Mouse (Mus musculus) lung, embryonic 15.5 days (tissue): ENCODE measurements at regions not wholly inside any gene's neighbourhood (a gene's known extent, or its start where the extent isn't known, plus 50 kb on each side); places are given as distances from the start of the nearest gene placed in this dataset.
A peak's percentile ranks its signal among the peaks of the same experiment; 100 is the strongest.

Experiments
- ATAC-seq: fragments of 200-750 bp; cut with Nextera tagmentation; 2 replicates; pipeline ENCODE4 v1.8.0; 2017; ENCODE audit warnings: moderate number of reproducible peaks, borderline replicate concordance; ENCODE audit not compliant: low FRiP score, low TSS enrichment; ENCODE audit errors: extremely low read depth
- H3K27ac ChIP-seq: fragments of 300-500 bp; sonication (generic); 2 replicates; pipeline ENCODE4 v1.5.1; 2015; ENCODE audit warnings: moderate library complexity, mild to moderate bottlenecking, inconsistent platforms
- H3K27me3 ChIP-seq: fragments of 300-500 bp; sonication (generic); 2 replicates; pipeline ENCODE4 v1.6.1; 2015; ENCODE audit warnings: inconsistent platforms
- H3K36me3 ChIP-seq: fragments of 300-500 bp; sonication (generic); 2 replicates; pipeline ENCODE4 v1.6.1; 2015; ENCODE audit warnings: inconsistent platforms
- H3K4me1 ChIP-seq: fragments of 300-500 bp; sonication (generic); 2 replicates; pipeline ENCODE4 v1.6.1; 2015; ENCODE audit warnings: inconsistent platforms
- H3K4me2 ChIP-seq: fragments of 300-500 bp; sonication (generic); 2 replicates; pipeline ENCODE4 v1.6.1; 2015; ENCODE audit warnings: inconsistent platforms, mild to moderate bottlenecking, moderate library complexity
- H3K4me3 ChIP-seq: fragments of 300-500 bp; sonication (generic); 2 replicates; pipeline ENCODE4 v1.5.1; 2015; ENCODE audit warnings: mild to moderate bottlenecking, inconsistent platforms
- H3K9ac ChIP-seq: fragments of 300-500 bp; sonication (generic); 2 replicates; pipeline ENCODE4 v1.6.1; 2015; ENCODE audit warnings: inconsistent platforms
- H3K9me3 ChIP-seq: fragments of 300-500 bp; sonication (generic); 2 replicates; pipeline ENCODE4 v1.6.1; 2016; ENCODE audit warnings: inconsistent platforms
- WGBS: fragments of 180-500 bp; shearing (Covaris S2); methylation state at CpG from one replicate; pipeline ENCODE4 v1.1.7; 2015; 5-methylcytosine and 5-hydroxymethylcytosine counted together

DNA sequence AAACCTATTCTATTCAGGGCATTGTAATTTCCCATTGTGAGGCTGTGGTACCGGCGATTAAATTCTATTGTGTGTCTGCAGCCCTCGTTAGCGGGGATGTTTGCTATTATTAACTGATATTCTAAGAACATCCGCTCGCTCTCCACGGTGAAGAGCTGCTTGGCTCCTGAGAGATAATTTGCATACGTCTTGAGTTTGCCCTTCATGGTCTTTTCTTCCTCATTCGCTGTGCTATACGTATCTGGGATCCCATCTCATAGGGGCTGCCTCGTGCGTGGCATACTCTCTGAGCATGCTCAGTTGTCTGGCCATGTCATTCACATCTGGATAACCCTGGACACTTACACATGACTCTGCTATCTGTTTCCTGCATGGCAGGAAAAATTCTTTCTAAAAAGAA lies 275.7 kb downstream of the Gm11011 start:
- 59% methylated on average over 12 of the region's 12 CpGs for WGBS
- no peak overlapping the region for H3K27ac ChIP-seq
- no peak for ATAC-seq

DNA sequence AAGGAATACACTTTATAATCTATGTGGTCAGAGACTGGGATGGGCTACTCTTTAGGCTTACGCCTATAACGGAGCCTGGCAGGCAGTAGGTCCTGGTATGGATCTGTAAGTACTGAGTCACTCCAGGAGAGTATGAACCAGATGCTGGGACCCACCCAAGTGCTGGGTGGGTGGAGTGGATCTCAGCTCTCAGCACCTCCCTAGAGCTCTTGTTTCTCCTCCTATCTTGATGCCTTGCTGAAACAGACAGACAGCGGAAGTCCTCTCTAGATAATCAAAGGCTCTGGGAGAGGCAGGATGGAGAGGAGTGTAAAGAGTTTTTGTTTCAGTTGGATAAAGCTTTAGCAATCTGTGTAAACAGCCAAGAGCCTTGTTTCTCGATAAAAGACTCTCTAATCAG lies 276.2 kb downstream of the Gm11011 start:
- Histone ChIP-seq H3K9me3 (no peaks in the 10 kb centered on the region), H3K27ac (no peak overlapping the region), H3K4me2 (no peak overlapping the region), H3K36me3 (no peaks in the 10 kb centered on the region), H3K9ac (no peak overlapping the region), H3K27me3 (no peaks in the 10 kb centered on the region), H3K4me1 (no peaks in the 10 kb centered on the region), H3K4me3 (no peak overlapping the region)
- ATAC-seq = no peak
- 53% methylated on average over 4 of the region's 4 CpGs for whole genome bisulfite sequencing

More for the DNA sequence above, 275.7 kb downstream of the Gm11011 start:
- Histone ChIP-seq H3K36me3 (no peaks in the 10 kb centered on the region), H3K4me3 (no peak overlapping the region), H3K4me2 (no peak overlapping the region), H3K9me3 (no peaks in the 10 kb centered on the region), H3K4me1 (no peaks in the 10 kb centered on the region), H3K27me3 (no peaks in the 10 kb centered on the region), H3K9ac (no peak overlapping the region)

DNA sequence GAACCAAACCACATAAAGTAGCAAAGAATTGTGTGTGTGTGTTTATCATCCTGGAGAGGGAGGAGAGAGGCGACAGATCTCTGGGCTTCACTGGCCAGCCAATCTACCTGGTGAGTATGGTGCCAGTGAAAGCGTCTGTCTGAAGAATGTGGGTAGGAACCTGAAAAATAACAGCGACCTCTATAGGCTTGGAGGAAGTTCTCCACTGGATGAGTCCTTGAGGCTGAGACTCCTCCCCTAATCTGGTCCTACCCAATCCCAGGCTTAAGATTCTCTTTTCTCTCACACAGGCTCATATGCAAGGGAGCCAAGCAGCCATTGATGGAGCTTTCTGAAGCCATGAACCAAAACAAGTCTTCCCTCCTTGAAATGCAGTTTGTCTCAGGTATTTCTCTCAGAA lies 283.2 kb downstream of the Gm11011 start:
- Histone ChIP-seq H3K4me2 (no peak overlapping the region), H3K9ac (no peak overlapping the region)
- WGBS = 80% methylated on average over 3 of the region's 3 CpGs

DNA sequence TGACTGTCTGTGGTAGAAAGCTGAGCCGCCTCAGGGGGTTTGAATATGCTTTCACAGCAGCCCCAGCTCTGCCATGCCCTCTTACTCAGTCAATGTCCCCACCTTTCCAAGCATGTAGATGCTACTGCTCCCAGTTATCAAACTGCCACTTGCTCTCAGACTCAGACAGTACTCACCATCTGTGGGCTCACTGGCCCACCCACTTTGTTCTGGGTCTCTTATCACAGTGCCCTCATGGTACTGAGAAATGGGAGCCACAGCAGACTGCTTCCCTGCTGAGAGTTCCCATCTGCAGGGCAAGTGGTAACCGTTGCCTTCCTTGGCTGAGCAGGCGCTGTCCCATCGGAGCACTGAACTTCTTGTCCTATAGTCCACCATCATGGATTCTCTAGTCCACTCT lies 286.6 kb downstream of the Gm11011 start:
- Histone ChIP-seq H3K9me3 (no peaks in the 10 kb centered on the region), H3K27me3 (no peaks in the 10 kb centered on the region)
- 76% methylated on average over 4 of the region's 4 CpGs for WGBS

More for the DNA sequence above, 283.2 kb downstream of the Gm11011 start:
- no peak for ATAC-seq
- Histone ChIP-seq H3K27me3 (no peaks in the 10 kb centered on the region), H3K36me3 (no peaks in the 10 kb centered on the region), H3K9me3 (no peaks in the 10 kb centered on the region), H3K4me3 (no peak overlapping the region), H3K4me1 (no peaks in the 10 kb centered on the region), H3K27ac (no peak overlapping the region)

DNA sequence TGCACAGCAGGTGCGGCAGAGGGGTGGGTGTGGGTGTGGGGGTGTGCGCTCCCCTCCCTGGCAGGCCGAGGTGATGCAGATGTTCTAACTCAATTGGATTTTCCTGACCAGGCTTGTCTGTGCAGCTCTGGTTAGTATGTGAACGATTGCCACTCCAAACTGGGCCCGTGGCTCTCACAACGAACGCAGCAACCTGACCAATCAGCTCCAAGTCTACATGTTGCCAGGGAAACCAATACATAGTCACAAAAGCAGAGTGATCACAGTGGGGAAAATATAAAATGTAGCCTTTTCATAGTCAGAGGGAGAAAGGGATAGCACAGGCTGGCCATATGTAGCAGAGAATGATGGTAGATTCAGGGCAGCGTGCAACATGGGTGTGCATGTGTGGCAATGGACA lies 287.1 kb downstream of the Gm11011 start:
- WGBS = 68% methylated on average over 8 of the region's 8 CpGs
- no peak overlapping the region for H3K27ac ChIP-seq
- H3K4me3 ChIP-seq = no peak overlapping the region

More for the DNA sequence above, 286.6 kb downstream of the Gm11011 start:
- ATAC-seq = no peak
- H3K27ac ChIP-seq = no peak overlapping the region
- H3K4me3 ChIP-seq = no peak overlapping the region
- no peaks in the 10 kb centered on the region for H3K36me3 ChIP-seq
- H3K9ac ChIP-seq = no peak overlapping the region
- peaks cover 11% of the 10 kb centered on the region for H3K4me1 ChIP-seq
- no peak overlapping the region for H3K4me2 ChIP-seq

DNA sequence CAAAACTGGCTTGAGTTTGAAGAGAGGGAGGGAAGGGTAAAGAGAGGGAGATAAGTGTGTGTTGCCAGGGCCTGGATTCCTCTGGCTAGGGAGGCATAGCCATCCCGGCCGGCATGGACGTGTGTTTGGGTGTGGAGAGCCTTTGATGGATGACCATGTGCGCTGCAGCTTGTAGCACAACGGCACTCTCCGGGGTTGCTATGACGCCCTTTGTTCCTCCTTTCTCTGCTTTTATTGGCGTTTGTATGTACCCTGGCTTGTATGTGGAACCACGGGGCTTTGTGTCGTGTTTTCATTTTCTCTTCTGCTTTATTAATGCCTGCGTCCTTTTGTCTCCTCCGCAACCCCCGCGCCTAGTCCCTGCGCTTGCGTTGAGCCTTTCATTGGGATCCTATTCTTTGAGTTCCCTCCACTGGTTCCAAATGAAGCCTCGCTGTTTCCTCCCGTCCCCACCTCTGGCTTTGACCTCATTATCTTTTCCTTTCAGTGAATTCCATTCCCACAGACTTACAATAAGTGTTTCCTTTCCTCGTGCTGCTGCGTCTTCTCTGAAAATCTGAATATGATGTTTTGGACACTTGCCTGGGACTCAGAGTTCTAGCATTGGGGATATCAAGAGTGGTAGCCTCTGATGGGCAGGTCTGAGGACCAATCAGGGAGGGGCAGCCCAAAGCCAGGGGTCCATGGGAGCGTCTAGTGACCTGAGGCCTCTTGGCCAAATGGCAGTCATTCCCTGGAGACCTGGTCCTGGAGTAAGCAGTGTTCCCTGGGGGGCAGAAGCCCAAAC lies 289.5 kb downstream of the Gm11011 start:
- Histone ChIP-seq H3K36me3 (no peaks in the 10 kb centered on the region), H3K4me2 (peak overlapping the region; percentile 60), H3K4me3 (peak overlapping the region; percentile 31), H3K4me1 (peaks cover 11% of the 10 kb centered on the region), H3K9ac (peak overlapping the region; percentile 16; the same call in 1 of the 2 replicates), H3K9me3 (no peaks in the 10 kb centered on the region), H3K27ac (no peak overlapping the region), H3K27me3 (no peaks in the 10 kb centered on the region)
- peak; percentile 75 for ATAC-seq
- WGBS = 21% methylated on average over 21 of the region's 21 CpGs

More for the DNA sequence above, 287.1 kb downstream of the Gm11011 start:
- no peak overlapping the region for H3K4me2 ChIP-seq
- no peak for ATAC-seq
- H3K9me3 ChIP-seq = no peaks in the 10 kb centered on the region
- H3K36me3 ChIP-seq = no peaks in the 10 kb centered on the region
- no peak overlapping the region for H3K9ac ChIP-seq
- no peaks in the 10 kb centered on the region for H3K27me3 ChIP-seq
- H3K4me1 ChIP-seq = peaks cover 11% of the 10 kb centered on the region

DNA sequence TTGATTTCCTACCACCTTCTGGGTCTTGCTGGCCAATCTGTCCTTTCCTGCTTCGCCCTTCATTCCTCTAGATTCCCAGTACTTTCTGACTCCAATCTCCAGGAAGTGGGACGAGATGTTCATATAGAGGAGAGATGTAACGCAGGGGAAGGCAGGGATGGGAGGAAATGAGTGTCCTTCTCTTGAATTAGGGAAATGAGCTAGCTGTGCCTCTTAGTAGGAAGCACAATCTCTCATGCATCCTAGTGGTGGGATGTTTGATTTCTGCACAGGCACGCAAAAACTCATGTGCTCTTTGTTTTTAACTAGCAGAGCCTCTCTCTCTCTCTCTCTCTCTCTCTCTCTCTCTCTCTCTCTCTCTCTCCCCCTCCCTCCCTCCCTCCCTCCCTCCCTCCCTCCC lies 290.3 kb downstream of the Gm11011 start:
- WGBS = 45% methylated on average over 4 of the region's 4 CpGs
- Histone ChIP-seq H3K27ac (no peak overlapping the region), H3K9ac (no peak overlapping the region), H3K4me2 (no peak overlapping the region), H3K4me1 (peaks cover 11% of the 10 kb centered on the region), H3K9me3 (no peaks in the 10 kb centered on the region), H3K27me3 (no peaks in the 10 kb centered on the region), H3K4me3 (no peak overlapping the region), H3K36me3 (no peaks in the 10 kb centered on the region)
- no peak for ATAC-seq

DNA sequence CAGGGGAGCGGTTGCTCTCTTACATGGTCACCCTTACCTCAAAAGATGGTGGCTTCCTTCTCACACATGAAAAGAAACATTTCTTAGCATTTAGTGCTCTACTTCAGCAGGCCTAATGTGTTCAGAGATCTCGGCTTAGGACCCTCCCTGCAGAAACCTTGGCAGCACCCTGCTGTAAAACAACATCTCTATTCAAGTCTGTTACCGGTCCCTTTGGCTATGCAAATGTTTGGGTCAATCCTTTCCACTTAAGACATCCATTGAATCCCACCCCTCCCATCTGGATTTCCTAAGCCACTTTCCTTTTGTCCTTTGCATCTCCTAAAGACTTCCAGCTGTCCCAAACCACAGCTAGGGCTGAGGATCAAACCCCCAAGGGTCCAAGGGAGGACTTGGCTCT lies 294.2 kb downstream of the Gm11011 start:
- Histone ChIP-seq H3K27ac (no peak overlapping the region), H3K9me3 (no peaks in the 10 kb centered on the region), H3K27me3 (no peaks in the 10 kb centered on the region), H3K4me1 (peaks cover 11% of the 10 kb centered on the region), H3K36me3 (no peaks in the 10 kb centered on the region), H3K9ac (no peak overlapping the region), H3K4me3 (no peak overlapping the region), H3K4me2 (no peak overlapping the region)
- WGBS = 47% methylated on average over 3 of the region's 3 CpGs
- ATAC-seq = no peak

DNA sequence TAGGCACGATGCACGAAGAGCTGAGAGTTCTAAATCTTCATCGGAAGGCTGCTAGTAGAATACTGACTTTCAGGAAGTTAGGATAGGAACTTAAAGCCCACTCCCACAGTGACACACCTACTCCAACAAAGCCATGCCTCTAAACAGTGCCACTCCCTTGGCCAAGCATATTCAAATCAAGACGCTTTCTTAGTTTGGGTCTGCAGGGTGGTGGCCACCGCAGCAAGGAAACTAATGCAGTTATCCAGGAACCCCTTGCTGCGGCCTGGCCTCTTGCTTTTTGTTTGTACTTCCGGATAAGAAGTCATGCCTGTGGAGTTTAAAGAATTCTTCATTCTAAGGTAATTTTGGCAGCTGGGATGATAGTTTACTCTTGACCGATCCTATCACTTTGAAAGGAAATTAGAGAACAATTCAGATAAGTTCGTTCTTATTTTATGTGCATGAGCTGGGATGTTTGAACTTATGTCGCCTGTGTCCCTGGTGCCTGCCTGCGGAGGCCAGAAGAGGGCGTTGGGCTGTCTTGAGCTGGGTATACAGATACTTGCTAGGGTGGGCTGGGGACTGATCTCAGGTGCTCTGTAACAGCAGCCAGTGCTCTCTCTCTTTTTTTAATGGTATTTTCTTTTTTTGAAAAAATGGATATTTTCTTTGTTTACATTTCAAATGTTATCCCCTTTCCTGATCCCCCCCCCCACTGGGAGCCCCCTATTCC lies 298.5 kb downstream of the Gm11011 start:
- Histone ChIP-seq H3K4me3 (no peak overlapping the region), H3K36me3 (no peaks in the 10 kb centered on the region), H3K9ac (no peak overlapping the region), H3K4me2 (no peak overlapping the region), H3K27ac (no peak overlapping the region), H3K4me1 (no peaks in the 10 kb centered on the region), H3K9me3 (no peaks in the 10 kb centered on the region), H3K27me3 (no peaks in the 10 kb centered on the region)
- no peak for ATAC-seq
- 84% methylated on average over 12 of the region's 12 CpGs for WGBS

DNA sequence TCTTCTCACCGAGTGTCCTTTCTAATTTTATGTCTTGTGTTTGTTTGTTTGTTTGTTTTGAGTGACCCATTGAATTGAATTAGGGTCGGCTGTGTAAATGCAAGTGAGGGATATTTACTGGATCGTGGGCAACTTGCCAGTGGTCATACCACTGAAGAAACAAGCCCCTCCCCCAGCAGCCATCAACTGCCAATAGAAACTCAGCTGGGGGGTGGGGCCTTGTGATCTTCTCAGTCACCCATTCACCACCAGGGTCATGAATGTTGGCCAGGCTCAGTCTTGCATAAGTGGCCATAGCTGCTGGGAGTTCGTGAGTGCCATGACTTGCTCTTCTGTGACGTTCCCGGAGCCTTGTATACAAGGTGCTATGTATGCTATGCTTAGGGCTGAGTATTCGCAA lies 300.8 kb downstream of the Gm11011 start:
- no peak overlapping the region for H3K4me3 ChIP-seq
- WGBS = 82% methylated on average over 7 of the region's 7 CpGs
- H3K36me3 ChIP-seq = no peaks in the 10 kb centered on the region
- no peaks in the 10 kb centered on the region for H3K27me3 ChIP-seq
- no peak overlapping the region for H3K27ac ChIP-seq
- H3K9ac ChIP-seq = no peak overlapping the region
- no peak overlapping the region for H3K4me2 ChIP-seq
- H3K9me3 ChIP-seq = no peaks in the 10 kb centered on the region
- ATAC-seq = no peak
- H3K4me1 ChIP-seq = no peaks in the 10 kb centered on the region

DNA sequence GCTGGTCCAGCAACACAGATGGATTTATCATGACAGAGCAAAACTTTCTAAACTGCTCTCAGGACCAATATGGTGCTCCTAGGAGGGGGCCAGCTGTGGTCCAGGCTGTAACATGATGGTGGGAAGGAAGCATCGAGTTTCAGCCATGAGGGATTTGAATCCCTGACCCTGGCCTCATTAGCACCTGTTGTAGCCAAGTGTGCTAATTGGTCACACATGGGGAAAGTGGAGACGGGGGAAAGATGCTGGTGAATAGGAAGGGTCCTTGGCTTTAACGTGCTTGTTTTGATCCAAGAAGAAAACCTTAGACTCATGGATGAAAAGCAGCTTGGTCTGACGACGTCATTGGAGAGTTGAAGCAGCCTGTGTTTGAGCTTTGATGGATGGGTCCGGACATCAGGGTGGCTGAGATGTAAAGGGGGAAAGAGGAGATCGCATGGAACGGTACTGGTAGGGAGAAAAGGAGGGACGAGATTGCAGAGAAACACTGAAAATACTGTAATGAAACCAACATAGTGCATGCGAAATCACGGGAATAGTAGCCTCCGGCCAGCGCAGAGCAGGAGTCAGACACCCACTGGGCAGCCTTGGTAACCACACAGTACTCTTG lies 304.9 kb downstream of the Gm11011 start:
- H3K4me1 ChIP-seq = no peaks in the 10 kb centered on the region
- H3K4me2 ChIP-seq = no peak overlapping the region
- no peak overlapping the region for H3K4me3 ChIP-seq
- H3K36me3 ChIP-seq = no peaks in the 10 kb centered on the region
- H3K9ac ChIP-seq = no peak overlapping the region
- H3K27ac ChIP-seq = no peak overlapping the region
- 73% methylated on average over 13 of the region's 13 CpGs for WGBS
- ATAC-seq = no peak
- H3K9me3 ChIP-seq = no peaks in the 10 kb centered on the region
- no peaks in the 10 kb centered on the region for H3K27me3 ChIP-seq

DNA sequence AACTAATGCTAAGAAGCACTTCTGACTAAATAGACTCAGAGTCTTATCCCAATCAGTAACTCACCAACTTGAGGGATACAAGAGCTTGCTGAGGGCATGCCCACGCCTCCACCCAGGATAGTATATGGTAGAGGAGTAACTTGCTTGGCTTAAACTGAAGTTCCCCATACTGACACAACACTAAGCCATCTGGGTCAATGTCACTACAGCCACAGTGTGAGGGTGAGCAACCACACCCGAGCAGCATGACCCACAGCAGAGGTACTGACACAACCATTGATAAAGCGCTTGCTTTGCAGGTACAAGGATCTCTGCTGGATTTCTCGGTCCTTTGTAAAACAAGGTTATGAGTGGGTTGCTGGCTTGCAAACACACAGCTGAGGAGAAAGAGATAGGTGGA lies 312.2 kb downstream of the Gm11011 start:
- H3K9ac ChIP-seq = no peak overlapping the region
- WGBS = 87% methylated on average over 4 of the region's 4 CpGs
- no peak overlapping the region for H3K27ac ChIP-seq
- no peaks in the 10 kb centered on the region for H3K27me3 ChIP-seq
- no peaks in the 10 kb centered on the region for H3K4me1 ChIP-seq
- no peak for ATAC-seq
- H3K4me3 ChIP-seq = no peak overlapping the region
- H3K36me3 ChIP-seq = no peaks in the 10 kb centered on the region
- H3K4me2 ChIP-seq = no peak overlapping the region
- H3K9me3 ChIP-seq = no peaks in the 10 kb centered on the region
